15 mouse cellular contexts compared by ENCODE assay signal in genomic region chr11:47804101-47804715, GRCm38 (mm10).
DNase-seq lines count a peak whose midpoint lies in the region.
"Had no signal": no experiment of that assay in that cellular context is flagged by ENCODE, and none has a peak within 500 bp of the region (broad histone marks: within the 10 kb centered on the region; RNA-seq: fewer than 3 reads in every experiment).

No protein-coding gene starts in this region.

- peak; percentile 1 for DNase-seq in adrenal gland, postnatal 10 days
- no peak for DNase-seq in adrenal gland, adult 18-20 months (ENCODE audit: low spot score in 2 of 2)
- peak; percentile 1 to 6 for DNase-seq in heart, adult 18-20 months
- no peak for DNase-seq in heart, postnatal 4 days
- peak; percentile 8 to 10 for DNase-seq in right cerebral cortex, adult 2 months (ENCODE audit: low spot score in 2 of 2)
- no peak for DNase-seq in right cerebral cortex, postnatal 36 days (ENCODE audit: low spot score in 2 of 2)
- no peak for DNase-seq in ovary, postnatal 14 days (ENCODE audit: low spot score)
- no peak for DNase-seq in kidney, adult 18-20 months
- DNase-seq: adrenal gland, postnatal 14 days; gastrocnemius, postnatal 36 days; kidney, postnatal 14 days; lung, adult 2 months; midbrain, embryonic 14.5 days; spleen, adult 18-20 months; thymus, postnatal 25 days had no signal

Comparison
In these comparisons a context has a peak if more than half of its experiments do, and no peak if none do; other contexts are left out.
1. DNase-seq: peak in adrenal gland, postnatal 10 days (single experiment), heart, adult 18-20 months (2 of 2) and right cerebral cortex, adult 2 months (2 of 2); none in adrenal gland, adult 18-20 months (0 of 2), heart, postnatal 4 days (single experiment), right cerebral cortex, postnatal 36 days (0 of 2), ovary, postnatal 14 days (single experiment) and kidney, adult 18-20 months (single experiment).